Mouse (Mus musculus): ENCODE results near the gene Frem2.

Frem2 gene

GRCm38 (mm10) chr3:53469650-53470049 lies 187.5 kb downstream of the Frem2 start:
- DNase-seq (ENCODE audit: low spot score in 2 of 2) = no peak

GRCm38 (mm10) chr3:53467356-53467755 lies 189.8 kb downstream of the Frem2 start:
- no peak for DNase-seq (ENCODE audit: low spot score in 2 of 2)

- DNase-seq (ENCODE audit: low spot score in 2 of 2) = no peak
Measured at GRCm38 (mm10) chr3:53466481-53466880, 190.7 kb downstream of the Frem2 start.

- DNase-seq (ENCODE audit: low spot score in 2 of 2) = no peak
Measured at GRCm38 (mm10) chr3:53465330-53465729, 191.8 kb downstream of the Frem2 start.

GRCm38 (mm10) chr3:53464146-53464698 lies 192.9 kb downstream of the Frem2 start:
- DNase-seq (ENCODE audit: low spot score in 2 of 2) = no peak

Measured in frontal cortex, postnatal 14 days (tissue).